Mouse (Mus musculus): ENCODE data around the gene Xpo4.
A peak's percentile ranks its signal among the peaks of the same experiment; 100 is the strongest.
"Not testable (repeated sequence)": the region's sequence is repeated elsewhere in the genome, so short reads cannot be mapped to it uniquely, and the experiment has no call there.

Xpo4 gene

DNA sequence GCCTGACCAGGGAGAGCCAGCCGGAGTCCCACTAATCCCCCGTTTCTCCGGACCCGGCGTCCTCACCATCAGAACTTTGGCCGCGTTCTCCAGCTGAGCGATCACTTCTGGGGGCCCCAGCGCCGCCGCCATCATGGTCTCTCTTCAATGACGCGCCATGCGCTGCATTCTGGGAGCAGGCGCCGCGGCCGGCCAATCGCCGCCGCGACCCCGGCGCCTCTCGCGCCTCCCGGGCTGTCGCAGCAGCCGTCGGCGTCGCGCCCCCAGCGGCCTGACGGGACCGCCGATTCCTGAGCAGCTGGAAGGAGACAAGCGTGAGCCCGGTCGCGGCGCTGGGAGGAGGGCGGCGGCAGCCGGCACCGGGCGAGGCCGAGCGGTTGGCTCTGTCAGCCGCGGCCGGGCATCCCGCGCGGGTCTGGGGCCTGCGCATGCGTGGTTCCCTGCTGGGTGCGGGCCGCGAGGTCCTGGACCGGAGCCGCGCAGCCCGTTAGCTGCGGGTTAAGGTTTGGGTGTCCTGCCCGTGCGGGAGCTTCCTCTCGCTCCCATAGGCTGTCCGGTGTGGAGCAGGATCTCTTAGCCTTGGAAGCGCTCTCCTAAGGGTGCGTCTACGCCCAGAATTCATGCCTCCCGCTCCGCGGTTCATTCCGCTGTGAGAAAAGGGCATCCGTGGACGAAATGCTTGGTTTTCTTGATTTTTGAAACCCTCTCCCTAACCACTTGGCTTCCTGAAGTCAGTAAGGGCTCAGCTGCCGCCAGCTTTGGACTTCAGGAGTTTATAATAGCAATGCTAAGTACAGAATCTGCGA, at the start of gene Xpo4:
Xpo4 (minus strand) TSS at position 609 of the 806 bp plus-strand sequence.
- DNase-seq (ENCODE audit: extremely low read depth, insufficient read length, low spot score), result peak; percentile 85

- DNase-seq (ENCODE audit: extremely low read depth, insufficient read length, low spot score), result no peak
Measured at GRCm38 (mm10) chr14:57712884-57713283, 47.7 kb upstream of the Xpo4 start.

- no peak for DNase-seq (ENCODE audit: extremely low read depth, insufficient read length, low spot score)
Measured at GRCm38 (mm10) chr14:57711059-57711458, 45.8 kb upstream of the Xpo4 start.

DNA sequence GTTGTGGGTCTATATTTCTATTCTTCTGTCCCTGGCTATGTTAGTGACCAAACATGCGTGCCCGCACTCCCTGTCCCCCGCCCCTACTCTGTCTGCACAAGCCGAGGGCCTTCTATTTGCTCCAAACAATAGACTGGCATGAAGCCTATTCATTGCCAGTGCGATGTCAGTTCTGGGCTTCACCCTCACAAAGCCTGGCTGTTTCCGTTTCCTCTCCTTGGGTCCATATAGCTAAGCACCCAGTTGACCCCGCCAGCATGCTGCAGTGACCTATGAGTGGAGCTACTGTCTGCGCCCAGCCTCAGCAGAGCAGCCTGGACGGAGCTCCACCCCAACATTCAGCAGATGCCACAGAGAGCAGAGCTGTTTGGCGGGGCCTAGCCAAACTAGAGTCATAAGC, 43.9 kb upstream of the Xpo4 start:
- no peak for DNase-seq (ENCODE audit: extremely low read depth, insufficient read length, low spot score)

DNA sequence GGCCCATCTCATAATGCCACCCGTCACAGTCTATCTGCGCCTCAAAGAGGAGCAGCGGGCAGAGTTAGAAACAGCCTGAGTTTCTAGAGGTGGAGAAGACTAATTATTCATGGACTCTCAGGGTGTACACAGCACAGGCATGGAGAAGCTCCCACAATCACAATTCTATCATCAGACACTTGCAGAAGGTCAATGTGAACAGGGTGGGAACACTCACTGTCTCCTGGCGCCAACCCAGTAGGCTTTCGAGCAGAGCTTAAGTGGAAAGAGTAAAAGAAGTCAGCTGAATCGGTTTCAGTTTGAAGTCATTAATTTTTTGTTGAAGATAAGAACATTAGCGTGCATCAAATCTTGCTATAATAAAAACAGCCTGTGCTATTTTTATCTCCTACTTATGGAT, 43.4 kb upstream of the Xpo4 start:
- no peak for DNase-seq (ENCODE audit: extremely low read depth, insufficient read length, low spot score)

DNA sequence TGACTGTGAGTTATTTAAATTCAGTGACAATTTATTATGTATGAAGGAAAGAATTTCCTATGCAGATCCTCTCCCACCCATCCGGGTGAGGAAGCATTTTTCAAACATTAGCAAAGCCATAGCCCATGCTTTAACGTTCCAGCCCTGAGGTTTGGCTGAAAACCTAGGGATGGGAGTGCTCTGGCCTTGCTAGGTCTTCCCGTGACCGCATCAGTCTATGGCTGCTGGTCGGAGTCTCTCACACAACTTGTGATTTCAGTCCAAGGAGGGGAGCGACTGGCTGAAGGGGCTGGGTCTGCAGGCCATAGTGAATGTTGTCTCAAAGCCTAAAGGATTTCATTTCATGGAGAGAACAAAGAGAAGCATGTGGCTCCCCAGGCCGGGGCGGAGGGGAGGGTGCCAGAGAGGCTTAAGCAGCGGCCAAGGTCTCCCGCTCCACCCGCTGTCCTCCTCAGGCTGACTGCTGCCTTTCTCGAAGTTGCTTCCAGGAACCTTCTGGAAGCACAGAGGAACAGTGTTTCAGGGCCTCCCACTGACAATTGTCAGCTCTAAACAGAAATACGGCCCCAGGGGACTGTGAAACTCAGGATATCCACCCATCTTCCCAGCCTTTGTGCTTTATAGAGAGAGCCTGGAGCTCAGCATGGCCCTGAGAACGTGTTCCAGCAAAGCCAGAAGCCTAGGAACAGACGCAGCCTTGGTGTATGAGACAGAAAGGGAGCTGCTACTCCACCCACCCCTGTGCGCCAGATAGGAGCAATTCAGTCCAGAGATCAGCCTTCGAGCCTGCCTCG, 42.1 kb upstream of the Xpo4 start:
- DNase-seq (ENCODE audit: extremely low read depth, insufficient read length, low spot score), result no peak

DNA sequence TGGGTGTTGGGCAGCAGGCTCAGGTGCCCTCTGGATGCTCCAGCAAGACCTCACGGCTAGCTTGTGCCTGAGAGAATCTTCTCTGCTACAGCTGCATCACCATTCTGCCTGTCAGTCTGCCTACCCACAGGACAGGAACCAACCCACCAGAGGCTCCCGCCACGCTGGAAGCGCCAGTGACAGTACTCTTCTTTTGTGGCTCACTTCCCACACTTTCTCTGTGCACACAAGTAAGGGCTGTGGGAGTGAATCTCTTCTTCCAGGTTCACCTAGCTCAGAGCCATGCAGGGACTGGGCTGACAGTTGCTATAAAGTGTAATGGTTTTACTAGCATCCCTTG, 41.5 kb upstream of the Xpo4 start:
- DNase-seq (ENCODE audit: extremely low read depth, insufficient read length, low spot score), result no peak

GRCm38 (mm10) chr14:57705759-57706158, 40.5 kb upstream of the Xpo4 start:
- no peak for DNase-seq (ENCODE audit: extremely low read depth, insufficient read length, low spot score)

DNA sequence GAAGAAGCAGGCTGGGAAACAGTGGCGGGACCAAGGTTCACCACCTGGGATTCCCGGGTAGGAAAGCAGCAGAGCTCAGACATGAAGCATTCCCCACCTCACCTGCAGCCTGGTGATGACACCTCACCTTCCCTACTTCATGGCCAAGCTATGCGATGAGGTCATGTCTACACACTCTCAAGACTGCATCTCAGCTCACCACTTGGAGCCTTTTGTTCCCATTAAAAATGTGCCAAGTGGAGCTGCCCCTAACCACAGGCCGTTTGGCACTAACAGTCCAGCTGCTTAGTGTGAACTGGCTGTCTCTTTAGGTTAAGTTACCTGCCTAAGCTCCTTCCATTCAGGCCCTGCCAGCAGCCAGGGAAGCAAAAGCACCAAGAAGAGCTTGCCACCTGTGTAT, 39.8 kb upstream of the Xpo4 start:
- DNase-seq (ENCODE audit: extremely low read depth, insufficient read length, low spot score), result no peak

GRCm38 (mm10) chr14:57701915-57702477, 36.8 kb upstream of the Xpo4 start:
- no peak for DNase-seq (ENCODE audit: extremely low read depth, insufficient read length, low spot score)

DNA sequence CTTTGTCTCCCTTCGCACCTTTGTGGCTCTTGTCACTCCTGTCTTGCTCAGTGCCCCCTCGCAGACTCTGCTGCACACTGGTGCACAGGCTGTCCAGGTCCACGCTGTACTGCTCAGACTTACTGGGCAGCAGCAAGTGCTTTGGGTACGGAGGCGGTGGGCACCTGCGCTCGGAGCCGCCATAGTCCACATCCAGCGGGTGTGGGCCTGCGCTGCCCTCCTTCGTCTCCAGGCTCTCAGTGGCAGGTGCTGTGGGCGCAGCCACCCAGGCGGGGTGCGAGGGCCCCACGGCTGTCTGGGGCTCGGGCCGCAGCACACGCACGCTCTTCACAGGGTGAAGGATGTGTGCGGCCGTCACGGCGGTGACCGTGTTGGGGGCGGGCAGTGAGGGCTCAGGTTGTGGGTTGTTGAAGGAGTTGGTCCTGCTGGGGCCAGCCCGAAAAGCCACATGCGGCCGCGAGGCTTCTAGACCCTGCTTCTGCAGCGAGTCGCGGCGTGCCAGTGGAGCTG, 34.3 kb upstream of the Xpo4 start:
- DNase-seq (ENCODE audit: extremely low read depth, insufficient read length, low spot score), result no peak

DNA sequence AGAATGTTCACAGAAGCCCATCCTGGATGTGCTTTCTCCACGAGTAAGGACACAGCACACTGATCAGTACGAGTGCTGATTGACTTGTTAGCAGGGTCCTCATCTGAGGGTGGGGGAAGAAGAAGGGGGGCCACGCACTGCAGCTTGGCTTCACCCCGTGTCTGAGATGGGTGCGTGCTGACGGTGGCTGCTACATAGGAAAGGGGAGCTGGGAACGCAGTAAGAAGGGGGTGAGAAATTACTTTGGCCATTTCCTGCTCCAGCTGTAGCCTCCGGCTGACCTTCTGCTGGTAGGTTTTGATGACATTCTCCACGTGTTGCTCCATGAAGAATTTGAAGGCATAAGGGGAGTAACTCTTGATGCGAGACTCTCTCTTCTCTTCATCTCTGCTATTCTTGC, 33.8 kb upstream of the Xpo4 start:
- DNase-seq (ENCODE audit: extremely low read depth, insufficient read length, low spot score), result no peak

DNA sequence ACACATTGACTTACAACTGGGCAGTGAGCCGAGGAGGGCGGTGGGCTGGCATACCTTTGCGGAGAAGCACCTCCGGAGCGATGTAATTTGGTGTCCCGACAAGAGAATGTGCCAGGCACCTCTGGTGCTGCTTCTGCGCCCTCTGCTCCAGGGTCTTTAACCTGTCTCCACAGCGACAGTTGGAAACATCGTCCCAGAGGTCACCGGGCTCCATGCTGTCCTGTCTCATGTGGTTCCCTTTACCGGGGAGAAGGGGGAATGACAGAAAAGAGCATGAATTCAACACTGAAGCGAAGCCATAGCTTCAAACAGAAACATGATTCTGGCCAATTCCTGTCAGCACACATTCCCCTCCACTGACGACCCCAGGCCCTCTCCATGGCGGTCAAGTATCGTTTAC, 30.8 kb upstream of the Xpo4 start:
- DNase-seq (ENCODE audit: extremely low read depth, insufficient read length, low spot score), result no peak

- no peak for DNase-seq (ENCODE audit: extremely low read depth, insufficient read length, low spot score)
Measured at GRCm38 (mm10) chr14:57695550-57695949, 30.3 kb upstream of the Xpo4 start.

- DNase-seq (ENCODE audit: extremely low read depth, insufficient read length, low spot score), result no peak
Measured at GRCm38 (mm10) chr14:57694246-57694645, 29.0 kb upstream of the Xpo4 start.

DNA sequence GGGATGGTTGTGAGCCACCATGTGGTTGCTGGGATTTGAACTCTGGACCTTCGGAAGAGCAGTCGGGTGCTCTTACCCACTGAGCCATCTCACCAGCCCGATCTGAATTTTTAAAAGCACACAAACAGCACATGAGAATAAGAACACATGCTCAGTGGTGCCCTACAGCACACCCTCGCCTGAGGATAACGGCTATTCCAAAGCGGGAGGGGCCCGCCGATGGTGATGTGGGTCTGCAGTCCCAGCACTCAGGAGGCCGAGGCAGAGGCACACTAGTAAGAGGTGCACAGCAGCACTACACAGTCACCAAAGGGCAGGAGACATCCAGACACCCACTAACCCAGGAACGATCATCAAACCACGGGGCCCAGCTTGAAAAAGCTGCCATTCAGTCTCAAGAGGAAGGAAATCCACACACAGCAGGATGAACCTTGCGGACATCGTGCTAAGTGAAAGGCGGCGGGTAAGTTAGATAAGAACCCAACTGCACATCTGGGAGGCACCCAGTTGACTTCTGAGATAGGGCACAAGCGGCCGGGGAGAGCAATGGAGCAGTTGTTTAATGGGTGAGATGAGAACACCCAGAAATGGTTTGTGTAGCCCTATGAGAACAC, 27.4 kb upstream of the Xpo4 start:
- no peak for DNase-seq (ENCODE audit: extremely low read depth, insufficient read length, low spot score)

DNA sequence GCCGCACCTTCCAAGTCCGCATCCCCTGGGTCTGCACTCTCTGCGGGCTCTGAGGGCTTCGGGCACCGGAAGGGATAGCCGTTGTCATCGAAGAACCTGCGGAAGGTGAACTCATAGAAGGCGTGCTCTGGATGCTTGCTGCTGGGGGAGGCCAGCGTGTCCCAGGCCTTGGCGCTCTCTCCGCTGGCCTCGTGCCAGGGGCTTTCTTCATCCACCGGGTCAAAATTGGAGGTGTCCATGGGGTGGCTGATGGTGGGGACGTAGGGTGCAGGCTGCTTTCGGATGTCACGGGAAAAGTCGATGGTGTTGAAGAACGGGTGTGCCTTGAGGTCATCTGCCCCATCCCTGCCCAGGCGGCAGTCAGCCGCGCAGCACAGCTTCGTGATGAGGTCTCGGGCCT, 26.1 kb upstream of the Xpo4 start:
- no peak for DNase-seq (ENCODE audit: extremely low read depth, insufficient read length, low spot score)

- no peak for DNase-seq (ENCODE audit: extremely low read depth, insufficient read length, low spot score)
Measured at GRCm38 (mm10) chr14:57690681-57691080, 25.5 kb upstream of the Xpo4 start.

- not testable (repeated sequence) for DNase-seq (ENCODE audit: extremely low read depth, insufficient read length, low spot score)
Measured at GRCm38 (mm10) chr14:57688066-57688465, 22.8 kb upstream of the Xpo4 start.

- no peak for DNase-seq (ENCODE audit: extremely low read depth, insufficient read length, low spot score)
Measured at GRCm38 (mm10) chr14:57687441-57687840, 22.2 kb upstream of the Xpo4 start.

- no peak for DNase-seq (ENCODE audit: extremely low read depth, insufficient read length, low spot score)
Measured at GRCm38 (mm10) chr14:57686647-57687046, 21.4 kb upstream of the Xpo4 start.

All from 3134 (cell line).